Mouse (Mus musculus): ENCODE measurements around the gene Vps9d1. TPM values are rescaled to one million over a fixed set of nuclear protein-coding genes. Genes with fewer than 3 reads are reported as not detected.
"Not testable (repeated sequence)": the region's sequence is repeated elsewhere in the genome, so short reads cannot be mapped to it uniquely, and the experiment has no call there.

Gene Vps9d1
- 32.9 and 40.3 TPM in 2 replicates for polyA plus RNA-seq (2015; fragmentation: Nextera tagmentation; extraction: Ambion mirVana)

DNA sequence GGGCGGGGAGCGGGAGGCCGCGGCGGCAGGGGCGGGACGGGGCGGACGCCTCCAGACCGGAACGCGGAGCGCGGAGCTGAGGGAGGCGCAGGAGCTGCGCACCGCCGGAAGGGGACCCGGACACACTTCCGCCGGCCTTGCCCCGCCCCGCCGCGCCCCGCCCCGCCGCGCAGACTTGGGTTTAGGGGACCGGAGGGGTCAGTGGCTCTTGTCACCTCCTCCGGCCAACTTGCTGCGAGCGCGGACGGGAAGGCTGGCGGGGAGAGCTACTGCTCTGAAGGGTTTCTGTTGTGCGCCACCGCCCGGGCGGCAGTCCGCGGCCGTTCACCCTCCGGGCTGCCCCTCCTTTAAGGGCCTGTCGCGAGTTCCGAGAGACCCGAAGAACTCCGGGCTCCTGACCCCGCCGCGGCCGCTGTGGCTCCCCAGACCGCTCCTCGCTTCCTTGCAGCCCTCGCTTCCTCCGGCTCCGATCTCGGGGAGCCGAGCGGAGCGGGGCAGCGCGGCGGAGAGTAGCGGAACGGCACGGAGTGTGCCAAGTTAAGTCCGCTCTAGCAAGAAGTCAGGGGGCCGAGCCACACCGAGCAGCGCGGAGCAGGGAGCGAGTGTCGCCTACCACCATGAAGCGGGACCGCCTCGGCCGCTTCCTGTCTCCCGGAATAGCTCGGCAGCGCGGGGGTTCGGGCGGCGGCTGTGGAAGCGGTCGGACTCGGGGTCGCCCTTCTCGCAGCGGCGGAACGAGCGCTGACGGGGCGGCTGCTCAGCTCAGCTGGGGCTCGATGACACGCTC is at the start of gene Vps9d1, which contains the start of gene Zfp276:
Vps9d1 (minus strand) TSS at position 250 of the 787 bp plus-strand sequence.
Zfp276 (plus strand) TSS at position 97 of the 787 bp plus-strand sequence.
- peak within 1 kb of the TSS; percentile 99 for H3K4me3 ChIP-seq
- H3K27ac ChIP-seq = peak within 1 kb of the TSS; percentile 75
- H3K4me1 ChIP-seq = peaks cover 23% of the 10 kb centered on the region
- H3K27me3 ChIP-seq = no peaks in the 10 kb centered on the region
- peak within 1 kb of the TSS; percentile 96 for H3K9ac ChIP-seq
- peaks cover 59% of the 10 kb centered on the region for H3K36me3 ChIP-seq (ENCODE audit: poor library complexity, severe bottlenecking)
- WGBS = 2% methylated on average over 69 of the region's 99 CpGs
- peak within 1 kb of the TSS; percentile 96 for H3K4me2 ChIP-seq
- no peaks in the 10 kb centered on the region for H3K9me3 ChIP-seq (replicated peaks)
- ATAC-seq = peak; percentile 97

DNA sequence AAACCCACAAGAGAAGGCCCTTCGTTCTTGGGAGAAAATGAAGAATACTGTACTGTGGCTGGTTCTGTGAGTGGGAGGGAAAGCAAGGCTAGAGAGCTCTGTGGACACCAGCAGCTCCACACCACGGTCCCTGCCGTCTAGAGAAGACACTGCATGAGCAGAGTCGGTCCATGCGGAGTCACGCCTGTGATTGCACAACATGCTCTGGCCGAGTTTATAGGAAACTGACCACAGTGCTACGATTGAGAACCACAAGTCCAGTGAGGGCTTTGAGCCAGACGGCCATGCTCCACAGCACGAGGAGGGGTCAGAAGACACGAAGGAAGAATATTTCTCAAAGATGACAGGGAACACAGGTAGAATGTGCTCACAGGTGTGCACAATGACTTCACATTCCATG is 44.2 kb upstream of the Vps9d1 start:
- Histone ChIP-seq H3K4me2 (no peak overlapping the region), H3K36me3 (ENCODE audit: poor library complexity, severe bottlenecking) (peaks cover 52% of the 10 kb centered on the region), H3K9me3 (replicated peaks) (no peaks in the 10 kb centered on the region), H3K4me3 (no peak overlapping the region), H3K27ac (no peak overlapping the region), H3K27me3 (no peaks in the 10 kb centered on the region), H3K4me1 (no peaks in the 10 kb centered on the region), H3K9ac (no peak overlapping the region)
- ATAC-seq = no peak
- 93% methylated on average over 11 of the region's 11 CpGs for WGBS

DNA sequence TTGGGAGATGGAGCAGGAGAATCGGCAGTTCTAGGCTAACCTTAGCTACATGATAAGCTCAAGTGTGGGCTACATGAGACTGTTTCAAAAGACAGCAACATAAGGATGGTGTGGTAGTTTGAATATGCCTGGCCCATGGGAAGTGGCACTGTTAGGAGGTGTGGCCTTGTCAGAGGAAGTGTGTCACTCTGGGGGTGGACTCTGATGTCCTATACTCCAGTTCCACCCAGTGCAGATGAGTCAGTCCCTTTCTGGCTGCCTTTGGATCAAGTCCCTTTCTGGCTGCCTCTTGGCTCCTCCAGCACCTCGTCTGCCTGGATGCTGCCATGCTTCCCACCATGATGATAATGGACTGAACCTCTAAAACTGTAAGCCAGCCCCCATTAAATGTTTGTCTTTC is 38.6 kb upstream of the Vps9d1 start:
- Histone ChIP-seq H3K4me3 (no peak overlapping the region), H3K9me3 (replicated peaks) (no peaks in the 10 kb centered on the region), H3K4me1 (no peaks in the 10 kb centered on the region), H3K27me3 (no peaks in the 10 kb centered on the region), H3K36me3 (ENCODE audit: poor library complexity, severe bottlenecking) (peaks cover 56% of the 10 kb centered on the region), H3K27ac (no peak overlapping the region), H3K9ac (no peak overlapping the region), H3K4me2 (no peak overlapping the region)
- 93% methylated on average over 2 of the region's 2 CpGs for WGBS
- ATAC-seq = no peak

DNA sequence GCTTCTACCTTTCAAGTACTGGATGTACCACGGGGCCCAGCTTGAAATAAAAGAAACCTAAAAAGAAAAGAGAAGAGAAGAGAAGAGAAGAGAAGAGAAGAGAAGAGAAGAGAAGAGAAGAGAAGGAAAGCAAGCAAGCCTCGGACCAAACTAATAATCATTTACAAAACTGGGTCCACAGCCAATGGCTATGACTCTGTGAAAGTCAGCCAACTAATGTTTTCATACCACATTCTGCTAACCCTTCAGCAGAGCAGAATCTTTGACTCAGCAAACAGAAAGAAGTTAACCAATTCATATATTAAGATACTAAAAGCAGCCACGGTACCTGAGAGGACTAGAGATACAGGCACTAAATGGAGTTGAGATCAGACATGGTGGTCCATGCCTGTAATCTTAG is 38.1 kb upstream of the Vps9d1 start:
- ATAC-seq = no peak
- WGBS = 92% methylated on average over 3 of the region's 3 CpGs
- H3K27ac ChIP-seq = no peak overlapping the region
- H3K4me3 ChIP-seq = no peak overlapping the region
- H3K4me1 ChIP-seq = no peaks in the 10 kb centered on the region
- H3K27me3 ChIP-seq = no peaks in the 10 kb centered on the region
- peaks cover 57% of the 10 kb centered on the region for H3K36me3 ChIP-seq (ENCODE audit: poor library complexity, severe bottlenecking)
- H3K4me2 ChIP-seq = no peak overlapping the region
- H3K9me3 ChIP-seq (replicated peaks) = no peaks in the 10 kb centered on the region
- H3K9ac ChIP-seq = no peak overlapping the region

DNA sequence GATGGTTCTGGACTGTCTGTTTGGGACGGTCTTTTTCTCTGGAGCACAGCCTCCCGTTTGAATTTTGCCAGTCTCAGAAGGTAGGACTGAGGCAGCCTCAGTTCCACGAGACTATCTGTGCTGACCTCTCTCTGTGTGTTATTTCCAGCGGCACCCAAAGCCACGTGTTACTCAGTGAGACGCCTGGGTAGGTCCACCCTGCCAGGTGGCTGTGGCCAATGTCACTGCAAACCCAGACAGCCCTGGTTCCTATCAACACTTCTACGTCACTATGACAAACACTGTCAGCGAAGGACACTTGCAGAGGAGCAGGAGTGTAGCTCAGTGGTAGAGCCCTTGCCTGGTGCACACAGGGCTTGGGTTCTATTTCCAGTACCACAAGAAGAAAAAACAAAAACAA is 37.6 kb upstream of the Vps9d1 start:
- Histone ChIP-seq H3K4me3 (no peak overlapping the region), H3K27ac (no peak overlapping the region), H3K4me2 (no peak overlapping the region), H3K36me3 (ENCODE audit: poor library complexity, severe bottlenecking) (peaks cover 58% of the 10 kb centered on the region), H3K4me1 (no peaks in the 10 kb centered on the region), H3K27me3 (no peaks in the 10 kb centered on the region), H3K9me3 (replicated peaks) (no peaks in the 10 kb centered on the region), H3K9ac (no peak overlapping the region)
- no peak for ATAC-seq
- WGBS = 91% methylated on average over 8 of the region's 8 CpGs

DNA sequence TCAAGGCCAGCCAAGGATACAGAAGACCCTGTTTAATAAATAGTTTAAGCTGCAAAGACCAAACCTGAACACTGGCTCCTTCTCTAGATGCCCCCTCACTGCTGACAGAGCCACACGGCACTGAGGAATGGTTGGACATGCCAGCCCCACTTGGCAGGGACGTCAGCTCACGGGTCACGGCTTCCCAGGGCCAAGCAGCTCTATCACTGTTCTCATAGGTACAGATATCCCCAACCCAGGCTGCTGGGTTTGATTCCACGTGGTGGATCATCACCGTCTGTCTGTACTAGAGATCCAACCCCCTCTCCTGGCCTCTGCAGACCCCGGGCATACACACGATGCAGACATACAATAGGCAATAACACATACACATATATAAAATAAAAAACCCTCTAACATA is 36.5 kb upstream of the Vps9d1 start:
- peaks cover 55% of the 10 kb centered on the region for H3K36me3 ChIP-seq (ENCODE audit: poor library complexity, severe bottlenecking)

DNA sequence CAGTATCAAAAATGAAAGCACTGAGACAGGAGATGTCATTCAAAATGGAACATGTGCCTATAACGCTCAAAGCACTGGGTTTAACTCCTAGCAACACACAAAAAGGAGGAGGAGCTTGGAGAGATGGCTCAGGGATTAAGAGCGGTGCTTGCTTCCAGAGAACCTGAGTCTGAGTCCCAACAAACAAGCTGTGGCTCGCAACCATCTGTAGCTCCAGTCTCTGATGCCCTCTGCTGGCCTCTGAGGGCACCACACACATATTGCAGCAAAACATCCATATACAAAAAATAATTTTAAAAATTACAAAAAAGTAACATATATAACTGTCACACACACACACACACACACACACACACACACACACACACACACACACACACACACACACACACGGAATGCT is 36.0 kb upstream of the Vps9d1 start:
- H3K27ac ChIP-seq = no peak overlapping the region
- no peak for ATAC-seq
- H3K4me1 ChIP-seq = no peaks in the 10 kb centered on the region
- H3K4me3 ChIP-seq = no peak overlapping the region
- WGBS = 67% methylated on average over 4 of the region's 4 CpGs
- no peaks in the 10 kb centered on the region for H3K9me3 ChIP-seq (replicated peaks)
- no peak overlapping the region for H3K9ac ChIP-seq
- no peak overlapping the region for H3K4me2 ChIP-seq
- H3K36me3 ChIP-seq (ENCODE audit: poor library complexity, severe bottlenecking) = peaks cover 53% of the 10 kb centered on the region
- H3K27me3 ChIP-seq = no peaks in the 10 kb centered on the region

More for the DNA sequence above, 36.5 kb upstream of the Vps9d1 start:
- ATAC-seq = no peak
- Histone ChIP-seq H3K4me3 (no peak overlapping the region), H3K4me2 (no peak overlapping the region), H3K27ac (no peak overlapping the region), H3K9ac (no peak overlapping the region), H3K4me1 (no peaks in the 10 kb centered on the region), H3K9me3 (replicated peaks) (no peaks in the 10 kb centered on the region), H3K27me3 (no peaks in the 10 kb centered on the region)
- WGBS = 95% methylated on average over 8 of the region's 8 CpGs

DNA sequence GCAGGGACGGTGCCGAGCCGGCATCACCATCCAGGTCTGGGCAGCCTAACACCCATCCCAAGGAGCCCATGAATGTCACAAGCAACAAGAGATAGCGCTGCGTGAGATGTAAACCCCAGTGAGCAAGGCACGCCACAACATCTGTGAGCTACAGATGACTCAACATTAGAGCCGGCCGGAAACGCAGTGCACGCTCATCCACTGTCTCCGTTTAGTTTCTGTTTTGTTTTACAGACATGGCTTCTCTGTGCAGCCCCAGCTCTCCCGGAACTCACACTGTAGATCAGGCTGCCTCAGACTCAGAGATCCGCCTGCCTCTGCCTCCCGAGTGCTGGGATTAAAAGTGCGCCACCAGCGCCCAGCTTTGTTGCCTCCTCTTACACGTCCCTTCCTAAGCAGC is 33.2 kb upstream of the Vps9d1 start:
- H3K4me3 ChIP-seq = no peak overlapping the region
- no peak overlapping the region for H3K9ac ChIP-seq
- H3K4me1 ChIP-seq = no peaks in the 10 kb centered on the region
- H3K9me3 ChIP-seq (replicated peaks) = no peaks in the 10 kb centered on the region
- no peak overlapping the region for H3K4me2 ChIP-seq
- WGBS = 95% methylated on average over 17 of the region's 17 CpGs
- H3K27me3 ChIP-seq = no peaks in the 10 kb centered on the region
- H3K36me3 ChIP-seq (ENCODE audit: poor library complexity, severe bottlenecking) = peaks cover 41% of the 10 kb centered on the region
- ATAC-seq = no peak
- H3K27ac ChIP-seq = no peak overlapping the region

DNA sequence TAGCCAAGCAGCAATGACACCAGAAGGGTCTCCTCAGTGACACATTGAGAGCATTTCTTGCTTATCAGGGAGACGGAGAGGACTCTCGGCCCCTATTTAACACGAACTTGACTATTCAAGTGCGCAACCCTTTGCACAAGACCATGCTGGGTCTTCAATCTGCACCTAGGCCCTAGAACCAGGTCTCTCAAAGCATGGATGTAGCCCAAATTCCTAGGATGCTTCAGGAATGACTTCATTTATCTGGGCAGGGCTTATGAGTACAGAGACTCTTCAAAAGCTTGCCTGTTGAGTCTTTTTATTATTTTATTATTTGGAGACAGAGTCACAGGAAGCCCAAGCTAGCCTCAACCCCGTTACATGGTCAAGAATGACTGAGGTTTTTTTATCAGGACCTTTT is 30.3 kb upstream of the Vps9d1 start:
- no peak overlapping the region for H3K9ac ChIP-seq
- H3K27me3 ChIP-seq = no peaks in the 10 kb centered on the region
- H3K36me3 ChIP-seq (ENCODE audit: poor library complexity, severe bottlenecking) = peaks cover 65% of the 10 kb centered on the region
- no peak overlapping the region for H3K27ac ChIP-seq
- 92% methylated on average over 5 of the region's 5 CpGs for WGBS
- H3K9me3 ChIP-seq (replicated peaks) = no peaks in the 10 kb centered on the region
- no peak overlapping the region for H3K4me2 ChIP-seq
- no peak overlapping the region for H3K4me3 ChIP-seq
- ATAC-seq = no peak
- no peaks in the 10 kb centered on the region for H3K4me1 ChIP-seq

DNA sequence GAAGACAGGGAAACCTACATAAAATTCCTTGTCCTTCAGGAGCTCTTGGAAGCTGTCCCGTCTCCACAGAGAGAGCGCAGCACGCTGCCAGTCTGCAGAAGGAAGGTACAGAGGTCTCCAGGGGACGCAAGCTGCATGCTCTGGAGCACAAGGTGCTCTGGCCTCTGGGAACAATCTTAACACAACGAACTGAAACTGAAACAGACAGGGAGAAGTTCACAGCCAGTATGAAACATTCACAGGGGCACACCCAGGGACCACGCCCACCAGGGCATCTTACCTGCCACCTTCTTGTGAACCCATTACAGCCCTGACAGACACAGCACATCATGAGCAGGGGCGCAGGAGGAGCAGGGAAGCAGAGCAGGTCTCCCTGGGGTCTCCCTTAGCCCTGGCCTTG is 29.8 kb upstream of the Vps9d1 start:
- peaks cover 60% of the 10 kb centered on the region for H3K36me3 ChIP-seq (ENCODE audit: poor library complexity, severe bottlenecking)
- no peaks in the 10 kb centered on the region for H3K27me3 ChIP-seq
- 95% methylated on average over 7 of the region's 7 CpGs for WGBS
- H3K27ac ChIP-seq = no peak overlapping the region
- no peak overlapping the region for H3K4me2 ChIP-seq
- H3K4me1 ChIP-seq = no peaks in the 10 kb centered on the region
- no peak overlapping the region for H3K4me3 ChIP-seq
- ATAC-seq = no peak
- no peaks in the 10 kb centered on the region for H3K9me3 ChIP-seq (replicated peaks)
- no peak overlapping the region for H3K9ac ChIP-seq

DNA sequence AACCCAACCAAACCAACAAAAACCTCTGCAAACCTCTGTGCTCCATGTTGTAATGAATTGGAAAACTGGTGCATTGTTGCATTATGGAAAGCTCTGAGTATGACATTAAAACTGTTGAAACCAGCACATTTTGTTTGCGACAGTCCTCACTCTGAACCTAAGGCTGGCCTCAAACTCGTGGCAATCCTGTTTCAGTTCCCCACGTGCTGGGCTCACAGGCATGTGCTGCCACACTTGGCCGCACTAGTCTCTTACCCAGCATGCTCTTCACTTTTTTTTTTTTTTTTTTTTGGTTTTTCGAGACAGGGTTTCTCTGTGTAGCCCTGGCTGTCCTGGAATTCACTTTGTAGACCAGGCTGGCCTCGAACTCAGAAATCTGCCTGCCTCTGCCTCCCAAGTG is 28.8 kb upstream of the Vps9d1 start:
- H3K4me3 ChIP-seq; H3K9ac ChIP-seq; H3K4me1 ChIP-seq; H3K9me3 ChIP-seq (replicated peaks); H3K27ac ChIP-seq; H3K4me2 ChIP-seq; H3K27me3 ChIP-seq; ATAC-seq: not testable (repeated sequence)
- peaks cover 55% of the 10 kb centered on the region for H3K36me3 ChIP-seq (ENCODE audit: poor library complexity, severe bottlenecking)
- 94% methylated on average over 5 of the region's 6 CpGs for WGBS

DNA sequence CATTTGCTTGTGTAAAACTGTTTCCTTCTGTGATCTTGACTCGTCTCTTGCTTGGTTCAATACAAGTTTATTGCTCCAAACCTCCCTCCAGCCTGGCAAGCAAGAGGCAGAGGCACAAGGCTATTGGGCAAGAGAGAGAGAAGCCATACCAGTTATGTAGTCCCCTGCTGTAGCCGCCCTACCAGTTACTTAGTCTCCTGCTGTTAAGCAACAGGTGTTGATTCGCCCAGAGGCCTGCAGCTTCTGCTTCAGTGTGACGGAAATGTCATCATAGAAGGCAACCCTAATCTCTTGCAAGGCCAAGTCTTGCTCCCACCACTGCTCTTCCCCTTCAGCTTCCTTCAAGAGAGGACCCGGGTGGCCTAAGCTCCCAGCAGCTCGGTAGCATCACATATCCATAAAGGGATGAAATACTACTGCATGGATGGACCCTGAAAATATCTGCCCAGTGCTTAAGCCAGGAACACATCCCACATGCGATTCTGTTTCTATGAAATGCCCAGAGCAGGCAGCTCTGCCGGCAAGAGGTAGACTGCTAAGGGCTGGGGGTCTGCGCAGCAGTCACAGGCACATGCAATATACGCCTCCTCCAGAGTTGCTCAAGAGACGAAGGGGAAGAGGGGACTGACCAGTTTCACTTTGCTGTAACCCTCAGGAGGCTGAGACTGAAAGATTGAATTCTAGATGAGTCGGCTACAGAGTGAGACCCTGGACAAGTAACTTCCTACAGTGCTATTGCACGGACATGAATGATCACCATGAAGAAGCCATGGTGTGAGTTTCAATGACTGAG is 26.4 kb upstream of the Vps9d1 start:
- Histone ChIP-seq H3K4me1 (no peaks in the 10 kb centered on the region), H3K4me2 (no peak overlapping the region), H3K9ac (no peak overlapping the region), H3K9me3 (replicated peaks) (no peaks in the 10 kb centered on the region), H3K27me3 (no peaks in the 10 kb centered on the region), H3K36me3 (ENCODE audit: poor library complexity, severe bottlenecking) (peaks cover 46% of the 10 kb centered on the region; the same call in 1 of the 2 replicates), H3K4me3 (no peak overlapping the region), H3K27ac (no peak overlapping the region)
- 87% methylated on average over 13 of the region's 13 CpGs for WGBS
- no peak for ATAC-seq

Measured in forebrain, embryonic 13.5 days (tissue).